Mouse (Mus musculus) left cerebral cortex, postnatal 25 days (tissue): ENCODE results near the gene Gm3727. TPM values are rescaled to one million over a fixed set of nuclear protein-coding genes. Genes with fewer than 3 reads are reported as not detected.
"Not testable (repeated sequence)": the region's sequence is repeated elsewhere in the genome, so short reads cannot be mapped to it uniquely, and the experiment has no call there.

Experiments used
- DNase-seq, 2 experiments: peaks; one replicate each; pipeline ENCODE4 v3.0.0; 2022; ENCODE audit warnings: low spot score in 2 of 2, mixed read lengths in 1 of 2
- intact Hi-C: fragments of 180-260 bp; cut with DNase I; formaldehyde crosslinking; loops from one replicate; pipeline ENCODE4 v1.15.1; 2025
- total RNA-seq, 2 experiments: library from RNA; stranded (reverse); gene quantifications; 2 replicates each; pipeline ENCODE4 v1.2.3; 2021

The Gm3727 gene
- not detected for total RNA-seq

- DNase-seq = not testable (repeated sequence)
Measured at GRCm38 (mm10) chr14:7264614-7265013, at the start of gene Gm3727. Gene Gm3727 (minus strand): TSS chr14:7264714.

GRCm38 (mm10) chr14:7243498-7243897 is 21.0 kb downstream of the Gm3727 start:
- peak in 1 of 2 experiments; percentile 1 for DNase-seq
- intact Hi-C loops = not testable (repeated sequence)

More at GRCm38 (mm10) chr14:7264614-7265013, at the start of gene Gm3727:
- intact Hi-C loops = not testable (repeated sequence)

Other genes with a start within 250 kb of the Gm3727 start
- under 1 TPM; 0.39 to 0.60 TPM for gene Gm10406, start 237.3 kb downstream of the Gm3727 start, total RNA-seq
- gene Gm3685, start 219.7 kb downstream of the Gm3727 start, total RNA-seq = not detected
- gene Gm3696, start 164.1 kb downstream of the Gm3727 start, total RNA-seq = 1 to 10 TPM; 1.5 to 2.3 TPM
- not detected for gene Gm6676, start 139.3 kb downstream of the Gm3727 start, total RNA-seq
- gene Gm3512, start 90.2 kb downstream of the Gm3727 start, total RNA-seq = 1 to 10 TPM; 1.5 TPM
- gene Gm16434, start 70.2 kb downstream of the Gm3727 start, total RNA-seq = not detected
- gene Gm3739, start 50.3 kb upstream of the Gm3727 start, total RNA-seq = under 1 TPM; 0.44 to 0.64 TPM
- not detected for gene Gm5797, start 67.7 kb upstream of the Gm3727 start, total RNA-seq
- not detected for gene Gm8374, start 100.4 kb upstream of the Gm3727 start, total RNA-seq
- not detected for gene Gm3755, start 186.2 kb upstream of the Gm3727 start, total RNA-seq
- gene Gm3752, start 219.0 kb upstream of the Gm3727 start, total RNA-seq = under 1 TPM in 1 of 2 experiments, not detected in 1; 0.53 TPM